ENCODE assay signal across 21 mouse cellular contexts in genomic region chr4:154197961-154198360, GRCm38 (mm10). TPM values are rescaled to one million over a fixed set of nuclear protein-coding genes. Genes with fewer than 3 reads are reported as not detected.
DNase-seq lines count a peak whose midpoint lies in the region; ATAC-seq and TF ChIP-seq lines count a peak whose summit lies in the region.
"Had no signal": no experiment of that assay in that cellular context is flagged by ENCODE, and none has a peak within 500 bp of the region (broad histone marks: within the 10 kb centered on the region; RNA-seq: fewer than 3 reads in every experiment).

No protein-coding gene starts in this region.

- H3K9ac ChIP-seq in midbrain, embryonic 11.5 days (ENCODE audit: low read length), result no peak overlapping the region
- no peak overlapping the region for H3K9ac ChIP-seq in midbrain, postnatal 0 days (replicated peaks; ENCODE audit: low read length, poor library complexity, severe bottlenecking)
- H3K9ac ChIP-seq in embryonic facial prominence, embryonic 12.5 days, result no peak overlapping the region
- no peak overlapping the region for H3K9ac ChIP-seq in limb, embryonic 12.5 days (replicated peaks)
- H3K9ac ChIP-seq: liver, embryonic 12.5 days; lung, embryonic 14.5 days; stomach, embryonic 15.5 days had no signal

- DNase-seq in heart, embryonic 10.5 days (ENCODE audit: low spot score), result no peak
- no peak for DNase-seq in heart, postnatal 4 days
- peak; percentile 88 for DNase-seq in midbrain, embryonic 11.5 days (ENCODE audit: low spot score, missing footprints)
- DNase-seq in midbrain, postnatal 0 days (ENCODE audit: low spot score), result no peak
- DNase-seq in gastrocnemius, postnatal 36 days, result no peak
- no peak for DNase-seq in cerebellum, adult 9-11 months
- DNase-seq: adrenal gland, adult 8-10 months; cerebellum, postnatal 14 days; gastrocnemius, postnatal 25 days; kidney, postnatal 10 days; layer of hippocampus, adult 9-11 months; lung, embryonic 14.5 days; spleen, adult 18-20 months; thymus, adult 2 months had no signal

- peaks cover 21% of the 10 kb centered on the region for H3K4me1 ChIP-seq in heart, embryonic 10.5 days
- peaks cover 17% of the 10 kb centered on the region for H3K4me1 ChIP-seq in midbrain, embryonic 11.5 days (ENCODE audit: control insufficient read depth, insufficient read depth, low read length)
- no peaks in the 10 kb centered on the region for H3K4me1 ChIP-seq in midbrain, postnatal 0 days (ENCODE audit: insufficient read depth, low read length)
- H3K4me1 ChIP-seq in embryonic facial prominence, embryonic 12.5 days, result peaks cover 24% of the 10 kb centered on the region
- peaks cover 19% of the 10 kb centered on the region for H3K4me1 ChIP-seq in limb, embryonic 12.5 days (replicated peaks)
- H3K4me1 ChIP-seq: liver, embryonic 12.5 days; stomach, embryonic 15.5 days had no signal

- H3K27ac ChIP-seq in heart, embryonic 10.5 days, result peak overlapping the region; percentile 53; the same call in 1 of the 2 replicates
- H3K27ac ChIP-seq in midbrain, embryonic 11.5 days (ENCODE audit: low read depth, low read length), result peak overlapping the region; percentile 20; the same call in 1 of the 2 replicates
- H3K27ac ChIP-seq in midbrain, postnatal 0 days (ENCODE audit: low read depth, low read length), result no peak overlapping the region
- H3K27ac ChIP-seq in embryonic facial prominence, embryonic 12.5 days, result peak overlapping the region; percentile 91; the same call in 1 of the 2 replicates
- peak overlapping the region; percentile 79; the same call in 1 of the 2 replicates for H3K27ac ChIP-seq in limb, embryonic 12.5 days
- H3K27ac ChIP-seq: liver, embryonic 12.5 days; macrophage; stomach, embryonic 15.5 days had no signal

- H3K9me3 ChIP-seq in heart, embryonic 10.5 days, result no peaks in the 10 kb centered on the region
- no peaks in the 10 kb centered on the region for H3K9me3 ChIP-seq in midbrain, embryonic 11.5 days (ENCODE audit: control insufficient read depth, low read length)
- H3K9me3 ChIP-seq in midbrain, postnatal 0 days (ENCODE audit: low read length), result no peaks in the 10 kb centered on the region
- no peaks in the 10 kb centered on the region for H3K9me3 ChIP-seq in embryonic facial prominence, embryonic 12.5 days
- H3K9me3 ChIP-seq in limb, embryonic 12.5 days, result no peaks in the 10 kb centered on the region
- H3K9me3 ChIP-seq: liver, embryonic 12.5 days; stomach, embryonic 15.5 days had no signal

- no peaks in the 10 kb centered on the region; the same call in 1 of the 2 replicates for H3K36me3 ChIP-seq in heart, embryonic 10.5 days
- H3K36me3 ChIP-seq in midbrain, embryonic 11.5 days (ENCODE audit: control insufficient read depth, insufficient read depth, low read length), result no peaks in the 10 kb centered on the region
- no peaks in the 10 kb centered on the region for H3K36me3 ChIP-seq in midbrain, postnatal 0 days (ENCODE audit: insufficient read depth, low read length)
- peaks cover 7% of the 10 kb centered on the region; the same call in 1 of the 2 replicates for H3K36me3 ChIP-seq in embryonic facial prominence, embryonic 12.5 days
- peaks cover 21% of the 10 kb centered on the region; the same call in 1 of the 2 replicates for H3K36me3 ChIP-seq in limb, embryonic 12.5 days
- H3K36me3 ChIP-seq: liver, embryonic 12.5 days; stomach, embryonic 15.5 days had no signal

- intact Hi-C loops in gastrocnemius, postnatal 36 days (cut with DNase I), result no loop called here

- WGBS in heart, embryonic 10.5 days, result 49% methylated on average over 6 of the region's 6 CpGs
- 52% methylated on average over 6 of the region's 6 CpGs for WGBS in midbrain, embryonic 11.5 days
- 55% methylated on average over 6 of the region's 6 CpGs for WGBS in midbrain, postnatal 0 days
- WGBS in embryonic facial prominence, embryonic 12.5 days, result 26% methylated on average over 6 of the region's 6 CpGs
- 74% methylated on average over 6 of the region's 6 CpGs for WGBS in limb, embryonic 12.5 days

- TF ChIP-seq CTCF in midbrain, postnatal 0 days (IDR thresholded peaks at IDR 0.05), result no peak

- 0 out of 2 replicates have a peak, but pooled peaks cover 7% of the 10 kb centered on the region for H3K27me3 ChIP-seq in heart, embryonic 10.5 days (ENCODE audit: insufficient read depth, poor library complexity, severe bottlenecking)
- H3K27me3 ChIP-seq in midbrain, embryonic 11.5 days (ENCODE audit: control insufficient read depth, insufficient read depth, low read length), result no peaks in the 10 kb centered on the region
- no peaks in the 10 kb centered on the region for H3K27me3 ChIP-seq in midbrain, postnatal 0 days (ENCODE audit: insufficient read depth, low read length)
- no peaks in the 10 kb centered on the region for H3K27me3 ChIP-seq in embryonic facial prominence, embryonic 12.5 days
- no peaks in the 10 kb centered on the region for H3K27me3 ChIP-seq in limb, embryonic 12.5 days
- H3K27me3 ChIP-seq: stomach, embryonic 15.5 days had no signal

- no peak overlapping the region for H3K4me3 ChIP-seq in heart, embryonic 10.5 days
- H3K4me3 ChIP-seq in midbrain, embryonic 11.5 days (ENCODE audit: low read depth, low read length), result no peak overlapping the region
- H3K4me3 ChIP-seq in midbrain, postnatal 0 days (ENCODE audit: low read depth, low read length), result no peak overlapping the region
- H3K4me3 ChIP-seq in embryonic facial prominence, embryonic 12.5 days, result no peak overlapping the region
- H3K4me3 ChIP-seq in limb, embryonic 12.5 days (replicated peaks), result no peak overlapping the region
- H3K4me3 ChIP-seq: liver, embryonic 12.5 days; stomach, embryonic 15.5 days had no signal

- H3K4me2 ChIP-seq in midbrain, embryonic 11.5 days, result no peak overlapping the region
- H3K4me2 ChIP-seq in midbrain, postnatal 0 days (ENCODE audit: low read depth, low read length, poor library complexity, severe bottlenecking), result no peak overlapping the region
- H3K4me2 ChIP-seq in embryonic facial prominence, embryonic 12.5 days (replicated peaks), result no peak overlapping the region
- H3K4me2 ChIP-seq in limb, embryonic 12.5 days, result no peak overlapping the region
- H3K4me2 ChIP-seq: liver, embryonic 12.5 days; lung, embryonic 14.5 days; stomach, embryonic 15.5 days had no signal

- ATAC-seq in midbrain, embryonic 11.5 days (ENCODE audit: low FRiP score), result 0 out of 2 replicates have a peak, but pooled peaks have one; percentile 28
- ATAC-seq in midbrain, postnatal 0 days (ENCODE audit: low FRiP score), result no peak
- ATAC-seq in embryonic facial prominence, embryonic 12.5 days (ENCODE audit: insufficient number of reproducible peaks, insufficient read depth, low FRiP score, low TSS enrichment), result 0 out of 2 replicates have a peak, but pooled peaks have one; percentile 17
- ATAC-seq in limb, embryonic 12.5 days (ENCODE audit: insufficient number of reproducible peaks, insufficient read depth, low FRiP score, low TSS enrichment, low read depth), result no peak
- ATAC-seq: intestine, postnatal 0 days; liver, embryonic 12.5 days had no signal

RNA-seq across cellular contexts. Expression of gene Megf6, which starts 27.4 kb away (rescaled TPM):
- 8.7 and 13.5 TPM in 2 replicates for polyA plus RNA-seq in heart, embryonic 10.5 days (2016; fragmentation: Nextera tagmentation; extraction: Ambion mirVana)
- 10 to 100 TPM; 50.0 to 52.8 TPM for total RNA-seq in heart, postnatal 4 days (2021)
- 11.5 and 12.4 TPM in 2 replicates for polyA plus RNA-seq in midbrain, embryonic 11.5 days (2014; fragmentation: Nextera tagmentation; extraction: Ambion mirVana)
- total RNA-seq in midbrain, postnatal 0 days (2014; rRNA removed), result 39.4 and 68.0 TPM in 2 replicates
- 12.1 and 15.4 TPM in 2 replicates for polyA plus RNA-seq in midbrain, postnatal 0 days (2015; fragmentation: Nextera tagmentation; extraction: Ambion mirVana)
- 60.5 and 63.2 TPM in 2 replicates for polyA plus RNA-seq in embryonic facial prominence, embryonic 12.5 days (2016; fragmentation: Nextera tagmentation; extraction: Ambion mirVana)
- polyA plus RNA-seq in limb, embryonic 12.5 days (2016; fragmentation: Nextera tagmentation; extraction: Ambion mirVana), result 58.4 and 59.0 TPM in 2 replicates
- under 1 TPM; 0.54 TPM for total RNA-seq in gastrocnemius, postnatal 36 days (2021)
- total RNA-seq: hematopoietic stem cell, adult 5-6 weeks had no signal
- polyA plus RNA-seq: macrophage had no signal

RNA-seq across cellular contexts. Expression of gene Tprgl, which starts 37.5 kb away (rescaled TPM):
- 125 and 140 TPM in 2 replicates for polyA plus RNA-seq in heart, embryonic 10.5 days (2016; fragmentation: Nextera tagmentation; extraction: Ambion mirVana)
- 100 to 1,000 TPM; 100 to 113 TPM for total RNA-seq in heart, postnatal 4 days (2021)
- polyA plus RNA-seq in midbrain, embryonic 11.5 days (2014; fragmentation: Nextera tagmentation; extraction: Ambion mirVana), result 140 and 144 TPM in 2 replicates
- total RNA-seq in midbrain, postnatal 0 days (2014; rRNA removed), result 210 and 241 TPM in 2 replicates
- polyA plus RNA-seq in midbrain, postnatal 0 days (2015; fragmentation: Nextera tagmentation; extraction: Ambion mirVana), result 227 and 250 TPM in 2 replicates
- 144 and 146 TPM in 2 replicates for polyA plus RNA-seq in embryonic facial prominence, embryonic 12.5 days (2016; fragmentation: Nextera tagmentation; extraction: Ambion mirVana)
- polyA plus RNA-seq in limb, embryonic 12.5 days (2016; fragmentation: Nextera tagmentation; extraction: Ambion mirVana), result 111 and 115 TPM in 2 replicates
- 10 to 100 TPM; 82.7 to 82.8 TPM for total RNA-seq in gastrocnemius, postnatal 36 days (2021)

RNA-seq across cellular contexts. Expression of gene Wrap73, which starts 55.8 kb away (rescaled TPM):
- 27.7 and 33.2 TPM in 2 replicates for polyA plus RNA-seq in heart, embryonic 10.5 days (2016; fragmentation: Nextera tagmentation; extraction: Ambion mirVana)
- 10 to 100 TPM; 11.6 to 13.3 TPM for total RNA-seq in heart, postnatal 4 days (2021)
- 42.2 and 46.3 TPM in 2 replicates for polyA plus RNA-seq in midbrain, embryonic 11.5 days (2014; fragmentation: Nextera tagmentation; extraction: Ambion mirVana)
- 37.6 and 46.8 TPM in 2 replicates for total RNA-seq in midbrain, postnatal 0 days (2014; rRNA removed)
- polyA plus RNA-seq in midbrain, postnatal 0 days (2015; fragmentation: Nextera tagmentation; extraction: Ambion mirVana), result 34.7 and 36.3 TPM in 2 replicates
- polyA plus RNA-seq in embryonic facial prominence, embryonic 12.5 days (2016; fragmentation: Nextera tagmentation; extraction: Ambion mirVana), result 49.8 TPM in 2 replicates
- 46.0 and 48.5 TPM in 2 replicates for polyA plus RNA-seq in limb, embryonic 12.5 days (2016; fragmentation: Nextera tagmentation; extraction: Ambion mirVana)
- total RNA-seq in gastrocnemius, postnatal 36 days (2021), result 1 to 10 TPM; 7.0 to 8.7 TPM

RNA-seq across cellular contexts. Expression of gene Trp73, which starts 58.0 kb away (rescaled TPM):
- polyA plus RNA-seq in heart, embryonic 10.5 days (2016; fragmentation: Nextera tagmentation; extraction: Ambion mirVana), result 0.09 TPM in 1 of 2 replicates, not detected in the other
- total RNA-seq in heart, postnatal 4 days (2021), result not detected
- polyA plus RNA-seq in midbrain, embryonic 11.5 days (2014; fragmentation: Nextera tagmentation; extraction: Ambion mirVana), result 0.15 and 0.51 TPM in 2 replicates
- 0.49 and 1.2 TPM in 2 replicates for total RNA-seq in midbrain, postnatal 0 days (2014; rRNA removed)
- polyA plus RNA-seq in midbrain, postnatal 0 days (2015; fragmentation: Nextera tagmentation; extraction: Ambion mirVana), result 0.28 and 0.52 TPM in 2 replicates
- polyA plus RNA-seq in embryonic facial prominence, embryonic 12.5 days (2016; fragmentation: Nextera tagmentation; extraction: Ambion mirVana), result 1.5 and 2.3 TPM in 2 replicates
- 1.2 and 1.9 TPM in 2 replicates for polyA plus RNA-seq in limb, embryonic 12.5 days (2016; fragmentation: Nextera tagmentation; extraction: Ambion mirVana)
- not detected for total RNA-seq in gastrocnemius, postnatal 36 days (2021)
- total RNA-seq: hematopoietic stem cell, adult 5-6 weeks had no signal
- polyA plus RNA-seq: macrophage had no signal

Comparison
In these comparisons a context has a peak if more than half of its experiments do, and no peak if none do; other contexts are left out.
1. ATAC-seq: peak in midbrain, embryonic 11.5 days (single experiment) and embryonic facial prominence, embryonic 12.5 days (single experiment); none in midbrain, postnatal 0 days (single experiment) and limb, embryonic 12.5 days (single experiment).